Mouse (Mus musculus): Measurements from ENCODE around the gene Zfp653.

Zfp653 gene

DNA sequence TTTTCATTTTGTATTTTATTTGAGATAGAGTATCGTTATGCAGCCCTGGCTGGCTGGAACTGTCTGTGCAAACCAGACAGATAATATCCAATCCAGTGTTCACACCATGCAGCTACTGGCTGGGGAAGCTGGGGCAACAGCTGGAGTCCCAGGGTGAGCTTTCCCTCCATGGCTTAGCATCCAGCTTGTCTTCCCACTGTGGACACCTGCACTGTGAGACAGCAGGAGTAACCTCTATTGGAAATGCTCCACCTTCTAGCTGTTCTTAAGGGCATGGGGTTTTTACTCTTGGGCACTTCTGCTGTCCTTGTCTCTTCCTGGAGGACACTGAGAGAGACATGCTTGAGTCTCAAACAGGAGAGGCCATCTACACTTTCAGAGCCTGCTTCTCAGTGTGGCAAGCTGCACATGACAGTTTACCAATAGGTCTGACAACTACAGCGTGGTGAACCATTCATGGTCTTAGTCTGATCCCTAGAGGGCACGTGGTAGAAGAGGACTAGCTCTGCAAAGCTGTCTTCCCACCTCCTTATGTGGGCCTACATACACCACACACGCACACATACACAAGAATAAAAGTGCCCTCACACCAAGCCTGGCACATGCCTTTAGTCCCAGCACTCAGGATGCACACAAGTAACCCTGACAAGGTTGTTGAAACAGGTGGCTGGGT lies 1.2 kb downstream of the Zfp653 start:
- DNase-seq (ENCODE audit: low spot score in 2 of 2), result no peak

- DNase-seq (ENCODE audit: low spot score in 2 of 2), result no peak
Measured at GRCm38 (mm10) chr9:22067195-22067594, 4.0 kb downstream of the Zfp653 start.

DNA sequence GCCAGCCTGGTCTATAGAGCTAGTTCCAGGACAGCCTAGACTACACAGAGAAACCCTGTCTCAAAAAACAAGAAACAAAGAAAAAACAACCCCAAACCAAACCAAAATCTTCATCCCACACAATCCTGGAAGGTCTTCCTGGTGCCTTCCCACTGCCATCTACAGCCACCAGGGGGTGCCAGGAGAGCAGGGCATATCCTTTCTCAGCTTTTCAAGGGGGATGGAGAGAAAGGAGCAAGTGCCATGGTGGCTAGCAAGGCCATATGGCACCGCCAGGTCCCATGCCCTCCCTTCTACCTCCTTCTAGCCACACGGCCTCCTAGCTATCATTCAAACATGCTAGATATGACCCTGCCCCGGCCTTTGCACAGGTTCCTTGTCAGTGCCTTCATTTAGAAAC lies 4.7 kb downstream of the Zfp653 start:
- DNase-seq (ENCODE audit: low spot score in 2 of 2), result peak in 1 of 2 experiments; percentile 36

DNA sequence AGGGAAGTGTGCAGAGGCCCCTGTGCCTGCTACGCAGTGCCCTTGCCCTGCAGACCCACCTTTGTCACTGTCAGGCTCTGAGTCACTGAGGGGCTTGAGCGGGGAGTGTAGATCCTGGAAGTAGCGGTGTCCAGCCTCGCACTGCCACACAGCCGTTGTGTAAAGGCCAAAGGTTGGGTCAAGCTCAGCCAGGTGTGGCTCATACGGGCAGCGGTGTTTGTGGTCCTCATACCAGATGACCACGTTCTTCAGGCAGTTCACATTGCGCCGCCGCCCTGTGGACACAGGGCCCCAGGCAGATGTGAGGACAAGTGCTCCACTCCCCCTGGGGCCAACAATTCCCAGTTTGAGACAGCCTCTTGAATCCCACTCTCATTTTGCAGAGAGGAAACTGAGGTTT lies 5.5 kb downstream of the Zfp653 start:
- no peak for DNase-seq (ENCODE audit: low spot score in 2 of 2)

DNA sequence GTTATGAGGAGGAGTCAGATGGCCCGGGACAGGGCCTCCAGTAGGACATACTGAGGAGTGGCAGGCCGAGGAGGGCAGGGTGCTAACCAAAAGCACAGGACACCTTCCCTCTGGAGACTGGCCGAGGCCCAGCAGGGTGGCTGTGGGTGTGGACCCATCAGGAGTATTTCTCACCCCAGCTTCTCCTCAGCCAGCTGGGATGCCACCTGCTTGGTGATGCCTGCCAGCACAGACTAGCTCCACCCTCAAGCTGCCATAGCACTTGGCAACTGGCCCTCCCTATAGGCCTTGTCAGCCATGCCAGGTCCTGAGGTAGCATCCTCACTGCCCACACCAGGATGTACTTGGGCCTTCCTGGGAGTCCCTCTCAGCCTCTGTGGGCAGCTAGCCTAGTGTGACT lies 6.8 kb downstream of the Zfp653 start:
- no peak for DNase-seq (ENCODE audit: low spot score in 2 of 2)

DNA sequence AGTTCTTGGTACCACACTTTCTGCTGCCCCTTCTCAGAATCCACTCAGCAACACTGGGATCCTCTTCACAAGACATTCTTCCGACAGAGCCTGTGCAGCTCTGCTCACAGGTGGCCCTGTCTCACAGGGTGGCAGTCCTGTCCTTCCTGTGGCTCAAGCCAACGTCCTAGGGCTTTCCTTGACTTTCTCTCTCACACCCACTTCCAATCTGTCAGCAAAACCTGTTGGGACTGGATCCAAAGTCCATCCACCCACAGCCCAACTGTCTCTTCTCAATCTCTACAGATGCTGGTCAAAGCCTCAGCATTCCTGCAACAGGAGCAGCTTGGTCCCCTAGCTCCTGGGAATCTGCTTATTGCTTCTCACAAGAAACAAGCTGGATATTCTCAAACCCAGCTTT lies 9.8 kb downstream of the Zfp653 start:
- DNase-seq (ENCODE audit: low spot score in 2 of 2), result peak in 1 of 2 experiments; percentile 48

GRCm38 (mm10) chr9:22058011-22058424 lies 13.2 kb downstream of the Zfp653 start:
- DNase-seq (ENCODE audit: low spot score in 2 of 2), result no peak

DNA sequence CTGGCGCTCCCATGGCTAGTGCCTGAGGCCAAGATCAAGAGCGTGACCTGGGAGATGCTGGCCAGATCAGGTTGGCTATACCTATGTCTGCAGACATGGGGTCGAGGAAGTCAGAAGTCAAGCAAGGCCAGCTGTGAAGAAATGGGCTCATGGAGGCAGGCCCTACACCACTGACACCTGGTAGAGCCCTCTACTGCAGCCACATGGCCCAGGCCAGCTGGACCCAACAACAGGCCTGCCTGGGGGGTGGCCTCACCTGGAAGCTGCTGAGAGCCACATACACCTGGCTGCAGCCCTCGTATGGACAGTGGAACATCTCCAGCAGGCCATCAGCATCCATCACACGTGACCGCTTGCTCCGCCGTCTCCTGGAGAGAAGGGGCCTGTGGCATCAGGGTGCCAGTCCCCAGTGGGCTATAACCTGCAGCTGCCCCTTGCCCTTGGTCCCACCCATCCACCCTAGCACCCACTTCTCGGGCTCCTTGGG lies 14.1 kb downstream of the Zfp653 start:
- DNase-seq (ENCODE audit: low spot score in 2 of 2), result no peak

DNA sequence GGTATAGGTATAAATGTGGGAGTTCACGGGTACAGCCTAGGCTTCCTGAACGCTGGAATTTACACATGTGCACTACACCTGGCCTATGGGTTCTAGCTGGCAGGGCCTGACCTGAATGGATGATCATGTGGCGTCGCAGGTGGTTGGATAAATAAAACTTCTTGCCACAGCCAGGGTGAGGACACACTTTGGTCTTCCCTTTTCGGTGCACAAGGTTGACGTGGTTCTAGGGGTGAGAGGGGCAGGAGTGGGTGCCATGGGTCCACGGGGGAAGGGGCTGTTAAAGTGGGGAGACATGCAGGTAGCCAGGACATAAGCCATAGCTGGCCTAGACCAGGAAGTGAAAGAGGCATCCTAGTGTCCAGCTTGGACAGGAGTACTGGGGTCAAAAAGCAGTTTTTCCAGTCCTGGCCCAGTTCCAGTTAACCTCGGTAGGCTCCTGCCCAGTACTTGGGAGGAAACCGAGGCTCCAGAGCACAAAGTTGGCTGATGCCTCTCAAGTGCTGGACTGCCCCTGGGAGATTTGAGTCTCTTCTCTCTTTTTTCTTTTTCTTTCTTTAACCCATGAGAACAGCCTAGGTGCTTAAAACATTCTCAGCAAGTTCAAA lies 14.8 kb downstream of the Zfp653 start:
- no peak for DNase-seq (ENCODE audit: low spot score in 2 of 2)

- DNase-seq (ENCODE audit: low spot score in 2 of 2), result no peak
Measured at GRCm38 (mm10) chr9:22055713-22056112, 15.5 kb downstream of the Zfp653 start.

- DNase-seq (ENCODE audit: low spot score in 2 of 2), result peak; percentile 70
Measured at GRCm38 (mm10) chr9:22054411-22055076, 16.6 kb downstream of the Zfp653 start.

DNA sequence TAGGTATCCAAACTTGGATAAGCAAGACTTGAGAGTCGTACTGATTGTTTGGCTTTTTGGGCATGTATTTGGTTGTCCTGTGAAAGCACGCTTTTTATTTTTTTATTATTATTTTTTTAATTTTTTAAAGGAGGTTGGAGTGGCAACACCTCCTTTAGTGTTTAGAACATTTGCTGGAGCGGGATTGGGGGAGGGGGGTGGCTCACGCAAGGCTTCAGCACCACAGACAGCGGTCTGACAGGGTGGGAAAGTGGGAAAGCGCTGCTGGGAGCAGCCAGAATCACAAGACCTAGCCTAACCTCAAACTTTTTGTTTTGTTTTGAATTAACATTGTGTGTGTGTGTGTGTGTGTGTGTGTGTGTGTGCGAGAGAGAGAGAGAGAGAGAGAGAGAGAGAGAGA lies 17.5 kb downstream of the Zfp653 start:
- DNase-seq (ENCODE audit: low spot score in 2 of 2), result no peak

DNA sequence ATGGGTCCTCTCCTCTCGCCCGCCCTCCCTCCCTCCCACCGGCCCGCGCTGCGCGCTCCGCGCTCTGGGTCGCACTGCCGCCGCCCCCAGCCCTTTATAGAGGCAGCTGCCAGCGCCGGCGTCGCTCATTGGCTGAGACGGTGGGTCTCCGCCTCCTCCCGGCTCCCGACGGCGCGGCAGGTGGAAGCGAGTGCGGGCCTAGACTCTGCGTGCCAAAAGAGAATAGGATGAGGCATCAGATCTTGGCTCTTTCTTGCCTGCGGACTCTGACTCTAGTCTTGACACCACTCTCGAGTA lies 19.3 kb downstream of the Zfp653 start, which contains the start of gene Elavl3:
Elavl3 (minus strand) TSS at position 66 of the 297 bp plus-strand sequence.
- DNase-seq (ENCODE audit: low spot score in 2 of 2), result peak; percentile 56 to 70

DNA sequence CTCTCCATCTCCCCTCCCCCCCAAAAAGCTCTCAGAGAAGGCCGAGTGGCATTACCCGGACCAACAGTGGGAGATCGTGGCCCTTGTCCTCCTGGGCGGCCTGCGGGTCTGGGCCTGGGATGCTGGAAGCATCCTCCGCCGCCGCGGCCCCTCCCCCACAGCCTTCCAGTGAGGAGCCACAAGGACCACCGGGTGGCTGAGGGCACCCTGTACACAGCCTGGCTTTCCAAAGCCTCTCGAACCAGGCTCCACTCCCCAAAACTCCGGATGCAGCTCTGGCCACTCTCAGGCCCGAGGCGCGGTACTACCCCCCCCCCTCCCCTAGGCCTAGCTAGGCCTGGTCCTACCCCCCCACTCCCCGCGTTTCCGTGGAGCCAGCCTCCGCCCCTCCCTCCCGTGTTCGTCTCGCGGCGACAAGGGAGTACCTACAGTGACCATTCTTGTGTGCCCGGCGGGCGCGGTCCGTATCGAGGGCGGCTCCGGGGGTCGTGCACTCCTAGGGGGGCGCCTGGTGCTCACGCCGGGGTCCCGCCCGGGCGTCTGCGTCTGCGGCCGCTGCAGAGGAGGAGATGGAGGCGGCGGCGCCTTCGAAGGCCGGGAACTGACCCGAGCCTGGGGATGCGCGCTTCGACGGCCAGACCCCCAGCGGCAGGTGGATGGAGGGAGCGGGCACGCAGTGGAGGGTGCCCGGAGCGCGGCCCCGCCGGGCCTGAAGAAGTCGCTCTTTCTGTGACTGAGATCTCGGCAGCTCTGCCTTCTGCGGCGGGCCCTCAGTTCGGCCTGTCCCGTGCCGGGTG lies 19.8 kb downstream of the Zfp653 start:
- DNase-seq (ENCODE audit: low spot score in 2 of 2), result no peak

DNA sequence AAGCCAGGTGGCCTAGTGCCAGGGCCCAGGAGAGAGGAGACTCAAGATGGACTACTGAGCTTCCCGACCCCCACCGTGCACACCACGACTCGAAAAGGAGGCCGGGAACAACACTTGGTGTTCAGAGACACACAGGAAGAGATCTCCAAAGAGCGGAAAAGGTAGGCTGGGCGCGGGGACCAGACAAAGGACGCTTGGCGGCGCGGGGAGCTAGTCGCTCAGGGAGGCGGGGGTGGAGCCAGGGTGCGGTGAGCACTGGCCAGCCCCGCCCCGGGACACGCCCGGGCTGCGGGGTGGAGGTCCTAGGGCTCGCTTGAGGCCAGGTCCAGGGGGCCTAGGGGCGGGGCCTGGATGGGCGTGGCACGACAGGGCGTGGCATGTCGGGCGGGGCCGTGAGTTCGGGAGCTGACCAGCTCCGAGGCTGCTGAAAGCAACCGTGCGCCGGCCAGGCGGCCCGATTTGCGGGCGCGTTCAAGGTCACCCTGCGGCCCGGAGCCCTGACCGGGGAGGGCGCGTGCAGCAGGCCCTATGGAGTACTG lies 20.8 kb downstream of the Zfp653 start:
- peak in 1 of 2 experiments; percentile 49 for DNase-seq (ENCODE audit: low spot score in 2 of 2)

- DNase-seq (ENCODE audit: low spot score in 2 of 2), result no peak
Measured at GRCm38 (mm10) chr9:22049721-22050270, 21.4 kb downstream of the Zfp653 start.

- DNase-seq (ENCODE audit: low spot score in 2 of 2), result no peak
Measured at GRCm38 (mm10) chr9:22049315-22049714, 21.9 kb downstream of the Zfp653 start.

- no peak for DNase-seq (ENCODE audit: low spot score in 2 of 2)
Measured at GRCm38 (mm10) chr9:22047329-22047728, 23.8 kb downstream of the Zfp653 start.

GRCm38 (mm10) chr9:22041832-22042231 lies 29.3 kb downstream of the Zfp653 start:
- DNase-seq (ENCODE audit: low spot score in 2 of 2), result no peak

DNA sequence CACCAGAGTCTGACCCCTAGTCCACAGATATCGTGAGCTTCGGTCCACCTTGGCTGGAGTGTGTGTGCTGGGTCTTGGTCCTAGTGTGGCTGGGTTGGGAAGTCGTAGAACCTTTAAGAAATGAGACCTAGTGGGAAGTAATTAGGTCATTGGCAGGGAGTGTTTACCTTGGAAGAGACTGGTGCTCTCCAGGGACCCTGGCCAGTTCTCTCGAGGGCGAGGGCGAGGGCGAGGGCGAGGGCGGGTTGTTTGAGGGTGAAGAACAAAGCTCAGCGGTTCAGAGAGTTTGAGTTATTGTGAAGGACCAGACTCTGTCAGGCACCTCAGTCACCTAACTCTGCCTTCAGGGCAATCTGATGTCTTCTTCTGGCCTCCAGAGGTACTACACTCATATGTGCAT lies 33.4 kb downstream of the Zfp653 start:
- no peak for DNase-seq (ENCODE audit: low spot score in 2 of 2)

- DNase-seq (ENCODE audit: low spot score in 2 of 2), result no peak
Measured at GRCm38 (mm10) chr9:22035300-22036044, 35.7 kb downstream of the Zfp653 start.

All from frontal cortex, postnatal 25 days (tissue).